Mouse (Mus musculus): ENCODE data around the gene Ap4m1.
"Not testable (repeated sequence)": the region's sequence is repeated elsewhere in the genome, so short reads cannot be mapped to it uniquely, and the experiment has no call there.

The Ap4m1 gene

DNA sequence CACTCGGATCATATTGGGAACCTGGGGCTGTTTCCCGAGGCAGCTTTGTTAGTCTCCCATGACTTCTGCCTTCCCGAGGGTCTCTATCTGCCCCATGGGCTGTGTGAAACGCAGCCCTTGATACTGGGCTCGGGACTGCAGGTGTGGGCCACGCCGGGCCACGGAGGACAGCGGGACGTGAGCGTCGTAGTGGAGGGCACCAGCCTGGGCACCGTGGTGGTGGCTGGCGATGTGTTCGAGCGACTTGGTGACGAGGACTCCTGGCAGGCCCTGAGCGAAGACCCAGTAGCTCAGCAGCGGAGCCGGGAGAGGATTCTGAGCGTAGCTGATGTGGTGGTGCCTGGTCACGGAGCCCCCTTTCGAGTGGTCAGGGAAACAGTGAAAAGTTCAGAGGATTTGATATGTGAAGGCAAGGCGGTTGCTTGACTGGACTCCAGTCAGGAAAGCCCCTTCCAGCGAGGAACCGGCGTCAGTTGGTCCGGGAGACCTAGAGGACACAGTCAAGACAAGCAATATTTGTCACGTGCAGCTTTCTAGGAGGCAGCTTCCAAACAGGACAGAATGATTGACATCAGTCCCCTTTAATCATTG lies 23.0 kb downstream of the Ap4m1 start:
- peak; percentile 24 to 30 for DNase-seq (ENCODE audit: low spot score in 2 of 2)

DNA sequence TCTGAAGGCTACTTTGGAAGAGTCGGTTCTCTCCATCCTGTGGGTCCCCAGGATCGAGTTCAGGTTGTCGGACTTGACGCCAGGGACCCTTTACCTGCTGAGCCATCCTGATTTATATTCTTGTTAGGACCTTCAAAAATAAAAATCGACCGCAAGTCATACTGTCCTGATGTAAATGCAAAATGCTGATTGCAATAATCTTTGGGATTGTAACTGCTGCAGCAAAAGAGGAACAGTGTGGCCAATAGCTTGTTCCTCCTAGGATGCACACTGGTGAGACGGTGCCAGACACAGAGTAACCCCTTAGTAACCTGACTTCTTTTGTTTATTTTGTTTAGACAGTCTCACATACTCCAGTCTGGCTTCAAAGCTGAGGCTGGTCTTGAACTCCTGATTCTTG lies 23.7 kb downstream of the Ap4m1 start:
- DNase-seq (ENCODE audit: low spot score in 2 of 2): no peak

DNA sequence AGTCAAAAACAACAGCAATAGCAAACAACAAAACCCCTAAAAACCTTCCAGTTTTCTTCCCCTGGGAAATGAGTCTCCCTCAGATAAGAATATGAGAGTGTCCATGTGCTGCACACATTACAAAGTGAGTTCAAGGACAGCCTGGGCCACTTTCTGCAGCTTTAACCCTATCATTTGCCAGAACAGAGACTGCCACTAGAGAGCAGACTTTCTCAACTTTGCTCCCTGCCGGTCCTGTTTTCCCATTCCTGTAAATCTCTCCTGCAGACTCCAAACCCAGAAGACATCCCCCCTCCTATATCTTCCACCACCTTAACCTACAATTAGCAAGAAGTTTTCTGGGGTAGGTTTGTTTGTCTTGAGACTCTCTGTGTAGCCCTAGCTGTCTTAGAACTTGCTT lies 27.8 kb downstream of the Ap4m1 start:
- DNase-seq (ENCODE audit: low spot score in 2 of 2): no peak

DNA sequence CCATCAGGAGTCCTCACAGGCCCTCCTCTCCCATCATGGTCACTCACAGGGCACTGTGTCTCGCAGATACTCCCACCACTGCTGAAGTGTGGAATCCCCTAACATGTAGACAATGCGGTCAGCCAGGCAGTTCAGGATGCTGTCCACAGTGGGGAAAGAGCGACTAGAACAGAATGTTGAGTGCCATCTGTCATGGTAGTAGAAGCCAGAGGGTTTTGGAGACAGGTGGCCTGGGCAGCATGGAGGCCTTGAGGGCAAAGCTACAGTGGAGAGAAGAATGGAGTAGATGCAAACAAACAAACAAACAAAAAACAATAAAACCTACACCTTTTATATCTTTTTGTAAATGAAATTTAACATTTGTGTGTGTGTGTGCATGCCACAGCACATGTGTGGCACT lies 30.3 kb downstream of the Ap4m1 start:
- no peak for DNase-seq (ENCODE audit: low spot score in 2 of 2)

DNA sequence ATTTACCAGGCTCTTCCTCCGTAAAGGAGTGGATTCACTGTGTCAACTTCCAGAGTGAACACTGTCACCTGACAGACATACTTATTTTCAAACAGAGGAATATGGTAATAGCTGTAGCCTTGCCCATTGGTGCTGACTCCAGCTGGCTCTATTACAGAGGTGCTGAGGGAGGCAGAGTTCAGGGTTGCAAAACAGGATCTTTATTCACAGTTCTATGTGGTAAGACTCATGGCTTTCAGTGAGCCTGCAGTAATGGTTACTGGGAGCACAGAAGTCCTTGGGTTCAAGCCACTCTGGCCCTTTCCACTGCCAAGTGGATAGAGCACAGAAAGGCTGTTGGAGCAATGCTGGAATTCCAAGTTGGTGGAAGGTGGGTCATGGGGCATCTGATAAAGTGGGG lies 35.5 kb downstream of the Ap4m1 start:
- DNase-seq (ENCODE audit: low spot score in 2 of 2): no peak

DNA sequence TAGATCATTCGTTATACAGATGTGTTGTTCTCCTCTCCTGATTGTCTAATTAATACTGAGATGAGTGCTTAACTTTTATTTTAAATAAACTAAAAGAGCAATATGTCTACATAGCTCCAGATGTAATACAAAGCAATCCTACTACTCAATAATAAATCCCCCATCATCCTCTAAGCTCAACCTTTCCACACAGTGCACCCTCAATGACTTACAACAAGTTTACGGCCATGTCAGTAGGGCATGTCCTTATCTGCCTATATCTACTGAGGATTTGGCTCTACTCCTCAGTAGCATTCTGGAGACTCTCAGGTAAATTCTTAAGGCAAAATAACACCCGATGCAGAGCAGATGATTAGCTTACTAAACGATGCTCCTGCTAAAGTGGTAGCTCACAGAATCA lies 36.1 kb downstream of the Ap4m1 start:
- no peak for DNase-seq (ENCODE audit: low spot score in 2 of 2)

DNA sequence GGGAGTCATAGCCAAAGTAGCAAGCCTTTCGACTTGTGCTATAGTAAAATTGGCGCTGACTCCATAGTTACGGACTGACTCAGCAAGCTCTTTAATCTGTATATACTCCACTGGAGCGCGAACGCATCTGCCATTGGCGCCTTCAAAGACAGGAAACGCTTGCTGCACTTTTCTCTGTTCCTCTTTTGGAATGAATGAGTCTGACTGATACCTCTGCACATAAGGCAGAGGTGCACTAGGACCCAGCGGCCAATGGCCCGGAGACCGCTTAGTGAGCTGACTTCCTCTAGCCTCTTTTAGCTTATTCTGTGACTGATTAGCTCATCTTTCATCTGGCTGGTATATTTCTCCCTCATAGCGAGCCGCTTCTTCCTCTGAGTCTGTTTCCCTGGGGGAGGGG lies 44.8 kb downstream of the Ap4m1 start:
- DNase-seq (ENCODE audit: low spot score in 2 of 2): not testable (repeated sequence)

DNA sequence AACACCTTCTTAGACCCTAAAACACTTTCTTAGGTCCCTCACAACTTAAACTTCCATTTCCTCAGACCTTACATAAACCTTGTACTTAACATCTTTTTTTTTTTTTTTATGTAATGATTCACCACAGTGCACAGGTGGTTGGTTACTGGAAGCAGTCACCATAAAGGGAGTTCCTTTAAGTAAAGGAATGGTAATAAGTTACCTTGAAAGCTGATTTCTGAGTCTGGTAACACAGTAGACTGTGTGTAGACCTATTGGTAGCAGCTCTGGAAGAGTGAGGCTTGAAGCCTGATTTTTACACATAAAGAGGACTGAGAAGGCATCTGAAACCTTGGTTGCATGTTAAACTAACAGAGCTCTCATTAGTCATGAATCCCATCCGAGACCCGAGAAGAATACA lies 48.1 kb downstream of the Ap4m1 start:
- no peak for DNase-seq (ENCODE audit: low spot score in 2 of 2)

DNA sequence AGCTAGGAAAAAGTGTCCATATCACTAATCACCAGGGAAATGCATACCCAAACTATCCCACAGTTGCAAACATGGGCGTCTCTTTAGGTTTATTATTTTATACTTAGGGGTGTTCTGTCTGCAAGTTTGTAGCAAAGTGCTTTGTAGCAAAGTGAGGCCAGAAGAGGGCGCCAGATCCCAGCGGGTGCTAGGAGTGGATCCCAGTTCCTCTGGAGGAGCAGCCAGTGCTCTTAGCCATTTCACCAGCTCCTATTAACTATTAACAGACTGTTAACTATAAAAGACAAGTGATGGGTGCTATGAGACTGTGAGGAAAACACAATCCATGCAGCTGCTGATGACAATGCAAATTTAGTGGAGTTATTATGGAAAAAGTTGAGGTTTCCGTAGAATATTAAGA lies 50.3 kb downstream of the Ap4m1 start:
- DNase-seq (ENCODE audit: low spot score in 2 of 2): peak; percentile 44 to 87

DNA sequence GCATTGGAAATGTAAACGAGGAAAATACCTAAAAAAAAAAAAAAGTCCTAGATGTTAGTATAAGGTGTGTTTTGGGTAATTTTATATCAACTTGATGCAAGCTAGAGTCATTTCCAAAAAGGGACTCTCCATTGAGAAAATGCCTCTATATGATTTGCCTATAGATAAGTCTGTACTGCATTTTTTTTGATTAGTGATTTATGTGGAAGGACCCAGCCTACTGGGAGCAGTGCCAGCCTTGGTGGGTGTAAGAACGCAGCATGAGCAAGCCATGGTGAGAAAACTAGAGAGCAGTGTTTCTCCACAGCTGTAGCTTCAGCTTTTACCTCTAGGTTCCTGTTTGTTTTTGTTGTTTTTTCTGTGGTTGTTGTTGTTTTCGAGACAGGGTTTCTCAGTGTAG lies 51.5 kb downstream of the Ap4m1 start:
- DNase-seq (ENCODE audit: low spot score in 2 of 2): no peak

DNA sequence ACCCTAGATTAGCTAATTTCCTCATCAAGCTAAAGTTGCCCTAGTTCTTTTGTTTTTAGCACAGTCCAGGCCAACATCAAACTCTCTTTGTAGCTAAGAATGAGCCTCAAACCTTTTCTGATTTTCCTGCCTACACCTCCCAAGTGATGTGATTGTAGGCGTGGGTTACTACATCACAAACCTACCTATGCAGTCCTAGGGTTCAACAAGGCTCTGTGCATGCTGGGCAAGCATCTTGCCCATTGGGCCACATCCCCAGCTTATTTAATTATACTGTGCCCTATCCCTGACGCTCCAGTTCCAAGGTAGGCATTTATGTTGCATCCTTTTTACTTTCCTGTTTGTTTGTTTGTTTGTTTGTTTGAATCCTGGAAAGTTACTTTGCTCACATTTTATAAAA lies 53.9 kb downstream of the Ap4m1 start, which contains the start of gene Nxpe5:
Gene Nxpe5, plus strand, starts transcription at position 199 of the 400 bp plus-strand sequence.
- DNase-seq (ENCODE audit: low spot score in 2 of 2): no peak

DNA sequence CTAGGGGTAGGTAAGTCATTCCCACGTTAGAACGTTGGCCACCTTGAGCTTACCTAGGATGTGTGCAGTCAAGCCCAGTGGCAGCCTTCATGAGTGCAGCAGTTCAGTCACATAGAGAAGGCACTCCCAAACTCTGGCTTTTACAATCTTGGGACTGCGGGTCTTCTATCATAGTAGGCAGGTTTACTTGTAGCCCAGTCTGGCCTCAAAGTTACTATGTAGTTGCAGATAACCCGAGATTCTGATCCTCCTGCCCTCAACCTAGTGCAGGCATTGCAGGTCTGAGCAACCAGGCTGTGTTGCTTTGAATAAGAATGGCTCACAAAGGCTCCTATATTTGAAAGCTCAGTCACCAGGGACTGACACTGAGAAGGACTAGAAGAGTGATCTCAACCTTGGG lies 54.7 kb downstream of the Ap4m1 start:
- DNase-seq (ENCODE audit: low spot score in 2 of 2): no peak

DNA sequence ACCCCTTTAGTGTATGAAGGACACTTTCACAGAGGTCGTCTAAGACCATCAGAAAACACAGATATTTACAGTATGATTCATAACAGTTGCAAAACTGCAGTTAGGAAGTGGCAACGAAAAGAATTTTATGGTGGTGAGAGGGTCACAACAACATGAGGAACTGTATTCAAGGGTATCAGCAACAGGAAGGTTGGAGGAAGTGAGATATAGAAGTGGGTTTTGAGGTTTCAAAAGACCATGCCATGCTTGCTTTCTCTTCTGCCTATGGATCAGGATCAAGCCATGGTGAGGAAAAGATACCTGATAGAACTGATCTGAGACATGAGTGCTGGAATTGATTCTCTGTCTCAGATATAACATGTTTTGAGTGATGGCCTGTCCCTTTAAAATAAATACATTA lies 55.6 kb downstream of the Ap4m1 start:
- no peak for DNase-seq (ENCODE audit: low spot score in 2 of 2)

DNA sequence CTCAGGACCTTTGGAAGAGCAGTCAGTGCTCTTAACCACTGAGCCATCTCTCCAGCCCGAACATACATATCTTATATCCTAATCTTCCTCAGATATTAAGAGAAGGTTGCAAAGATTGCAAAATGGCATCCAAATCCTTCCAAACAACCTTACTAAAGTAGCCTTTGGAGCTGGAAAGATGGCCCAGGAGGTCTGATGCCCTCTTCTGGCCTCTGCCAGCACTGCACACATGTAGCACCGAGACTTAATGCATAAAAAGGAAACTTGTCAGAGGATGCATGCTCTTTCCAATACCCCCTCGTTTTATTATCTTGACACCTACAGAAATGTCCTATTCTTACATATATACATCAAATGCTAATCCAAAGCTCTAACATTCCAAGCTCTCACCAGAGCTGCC lies 56.2 kb downstream of the Ap4m1 start:
- DNase-seq (ENCODE audit: low spot score in 2 of 2): peak in 1 of 2 experiments; percentile 52

DNA sequence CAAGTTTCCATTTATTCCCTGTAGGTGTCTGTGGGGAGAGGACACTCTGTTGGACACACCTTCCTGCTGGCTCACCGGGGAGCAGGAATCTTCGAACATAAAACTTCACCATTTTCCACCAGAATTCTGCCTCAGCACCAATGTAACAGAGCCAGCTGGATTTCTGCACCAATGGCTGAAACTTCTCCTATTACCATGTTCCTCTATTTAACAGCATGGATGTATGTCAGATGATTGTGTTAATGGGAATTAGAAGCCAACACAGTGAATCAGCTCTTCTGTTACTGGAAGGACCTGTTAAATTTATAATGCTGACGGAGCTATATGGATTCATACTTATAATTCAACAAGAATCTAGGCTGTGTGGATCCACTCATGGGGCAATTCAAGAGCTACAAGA lies 57.7 kb downstream of the Ap4m1 start:
- DNase-seq (ENCODE audit: low spot score in 2 of 2): no peak

Data from thymus, postnatal 10 days (tissue).